Mouse (Mus musculus) spleen, postnatal 36 days (tissue): ENCODE results near the gene Vsig10.
"Not testable (repeated sequence)": the region's sequence is repeated elsewhere in the genome, so short reads cannot be mapped to it uniquely, and the experiment has no call there.

ENCODE experiments used
- DNase-seq, 2 experiments: peaks; one replicate each; pipeline ENCODE4 v3.0.0; 2022; ENCODE audit warnings: low spot score in 2 of 2, mixed read lengths in 1 of 2

The Vsig10 gene

GRCm38 (mm10) chr5:117318741-117319629 lies at the start of gene Vsig10:
TSS of gene Vsig10 (plus strand) at chr5:117319083.
- DNase-seq, result peak; percentile 40 to 46

DNA sequence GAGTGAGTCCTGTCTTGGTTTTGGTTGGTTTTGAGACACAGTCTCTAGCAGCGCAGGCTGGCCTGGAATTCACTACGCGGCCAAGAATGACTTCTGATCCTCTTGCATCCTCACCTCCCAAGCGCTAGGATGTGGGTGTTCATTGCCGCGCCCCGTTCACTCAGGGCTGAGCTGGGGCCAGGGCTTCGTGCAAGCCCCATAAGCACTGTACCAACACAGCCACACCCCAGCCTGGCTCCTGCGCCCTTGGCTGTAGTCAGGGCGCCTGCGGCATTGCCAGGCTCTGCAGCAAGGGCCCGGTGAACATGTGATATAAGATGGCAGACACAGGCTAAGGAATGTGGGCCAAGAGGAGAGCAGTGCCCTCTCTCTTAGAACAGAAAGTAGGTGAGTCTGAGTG lies 49.5 kb upstream of the Vsig10 start:
- no peak for DNase-seq

DNA sequence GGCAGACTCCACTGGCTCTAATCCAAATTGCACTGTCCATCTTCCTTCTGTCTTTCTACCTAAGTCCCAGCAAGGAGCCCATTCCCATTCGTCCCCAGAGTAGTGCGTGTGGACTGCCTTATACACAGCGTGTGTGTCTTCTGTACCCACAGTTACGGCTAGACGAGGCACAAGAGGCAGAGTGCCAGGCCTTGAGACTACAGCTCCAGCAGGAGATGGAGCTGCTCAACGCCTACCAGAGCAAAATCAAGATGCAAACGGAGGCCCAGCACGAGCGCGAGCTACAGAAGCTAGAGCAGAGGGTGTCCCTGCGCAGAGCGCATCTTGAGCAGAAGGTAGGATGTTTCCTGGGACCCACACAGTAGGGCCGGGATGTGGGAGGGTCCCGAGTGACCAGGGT lies 46.9 kb upstream of the Vsig10 start:
- DNase-seq, result no peak

DNA sequence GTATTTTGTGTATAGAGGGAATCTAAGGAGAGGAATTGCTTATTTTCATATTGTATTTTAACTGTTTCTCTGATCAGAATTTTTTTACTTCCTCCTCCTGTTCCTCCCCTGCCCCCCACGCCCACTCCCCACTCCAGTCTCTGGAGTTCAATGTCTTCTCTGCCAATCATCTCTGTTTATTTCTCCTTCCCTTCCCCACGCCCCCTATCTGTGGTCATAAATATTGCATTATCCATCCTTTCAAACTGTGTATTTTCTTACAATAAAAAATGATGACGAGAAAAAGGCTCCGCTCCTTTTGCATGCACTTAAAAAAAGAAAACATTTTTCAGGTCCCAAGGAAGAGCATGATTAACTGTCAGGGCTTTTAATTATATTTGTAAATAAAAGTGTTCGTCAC lies 44.1 kb upstream of the Vsig10 start:
- DNase-seq, result no peak

DNA sequence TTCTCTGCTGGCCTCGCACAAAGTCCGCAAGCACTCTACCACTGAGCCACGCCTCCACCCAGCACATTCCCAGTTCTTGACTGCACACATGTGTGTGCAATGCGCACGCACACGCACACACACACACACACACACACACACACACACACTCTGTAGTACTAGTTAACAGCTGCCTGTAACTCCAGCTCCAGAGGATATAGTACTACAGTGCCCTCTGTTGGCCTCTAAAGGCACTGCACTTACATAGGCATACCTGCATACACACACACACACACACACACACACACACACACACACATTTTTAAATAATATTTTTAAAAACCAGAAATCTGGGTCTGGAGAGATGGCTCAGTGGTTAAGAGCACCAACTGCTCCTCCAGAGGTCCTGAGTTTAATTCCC lies 41.1 kb upstream of the Vsig10 start:
- no peak for DNase-seq

- DNase-seq, result no peak
These were observed 39.8 kb upstream of the Vsig10 start for GRCm38 (mm10) chr5:117278809-117279668.

GRCm38 (mm10) chr5:117279669-117280050 lies 39.2 kb upstream of the Vsig10 start:
- DNase-seq, result no peak

DNA sequence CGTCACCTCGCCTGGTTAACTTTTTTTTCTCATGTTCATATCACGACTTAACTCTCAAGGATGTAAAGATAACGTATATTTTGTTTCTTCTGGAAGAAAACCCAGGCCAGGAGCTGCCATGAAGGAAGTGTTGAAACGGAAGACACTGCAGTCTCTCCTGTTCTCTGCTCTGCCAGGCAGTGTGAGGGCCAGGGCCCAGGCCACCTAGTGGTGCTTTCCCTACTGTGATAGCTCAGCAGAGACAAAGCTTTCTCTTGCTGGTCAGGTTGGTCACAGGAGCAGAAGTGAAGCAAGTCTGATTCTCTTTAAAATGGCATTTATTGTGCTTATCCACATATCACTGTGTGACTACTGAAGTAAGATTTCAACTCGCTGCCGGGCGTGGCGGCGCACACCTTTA lies 37.3 kb upstream of the Vsig10 start:
- no peak for DNase-seq

DNA sequence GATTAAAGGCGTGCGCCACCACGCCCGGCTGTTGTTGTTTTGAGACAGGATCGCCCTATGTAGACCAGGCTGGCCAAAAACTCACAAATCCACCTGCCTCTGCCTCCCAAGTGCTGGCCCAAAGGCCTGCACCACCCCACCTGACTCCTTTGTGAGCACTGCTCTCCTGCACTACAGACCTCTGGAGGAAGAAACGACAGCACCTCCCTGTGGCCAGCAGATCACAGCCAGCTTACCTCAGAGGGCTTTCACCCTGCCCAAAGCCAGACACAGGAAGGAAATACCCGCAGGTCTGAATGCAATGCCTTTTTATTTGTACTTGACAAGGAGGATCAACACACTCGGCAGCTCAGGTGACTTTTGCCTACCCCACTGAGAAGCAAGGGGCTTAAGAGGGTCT lies 36.5 kb upstream of the Vsig10 start:
- DNase-seq, result no peak

- no peak for DNase-seq
These were observed 34.9 kb upstream of the Vsig10 start for GRCm38 (mm10) chr5:117284029-117284428.

- no peak for DNase-seq
These were observed 34.2 kb upstream of the Vsig10 start for GRCm38 (mm10) chr5:117284682-117285081.

DNA sequence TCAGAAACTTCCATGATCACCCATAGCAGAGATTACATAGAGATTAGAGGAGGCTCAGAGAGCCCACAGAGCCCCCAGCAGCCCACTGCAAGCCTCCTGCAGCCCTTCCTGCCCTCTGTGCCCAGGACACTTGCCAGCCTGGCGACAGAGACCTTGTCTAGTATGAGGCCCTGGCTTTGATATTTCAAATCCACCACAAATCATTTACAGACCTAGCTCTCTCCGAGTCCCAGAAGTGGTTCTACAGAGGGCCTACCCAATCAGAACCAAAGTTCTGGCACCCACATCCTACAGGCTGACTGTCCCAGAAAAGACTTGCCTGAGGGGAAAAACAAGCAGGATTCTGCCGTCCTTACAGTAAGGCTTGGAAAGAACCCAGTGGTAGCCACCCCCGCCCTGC lies 33.6 kb upstream of the Vsig10 start:
- no peak for DNase-seq

DNA sequence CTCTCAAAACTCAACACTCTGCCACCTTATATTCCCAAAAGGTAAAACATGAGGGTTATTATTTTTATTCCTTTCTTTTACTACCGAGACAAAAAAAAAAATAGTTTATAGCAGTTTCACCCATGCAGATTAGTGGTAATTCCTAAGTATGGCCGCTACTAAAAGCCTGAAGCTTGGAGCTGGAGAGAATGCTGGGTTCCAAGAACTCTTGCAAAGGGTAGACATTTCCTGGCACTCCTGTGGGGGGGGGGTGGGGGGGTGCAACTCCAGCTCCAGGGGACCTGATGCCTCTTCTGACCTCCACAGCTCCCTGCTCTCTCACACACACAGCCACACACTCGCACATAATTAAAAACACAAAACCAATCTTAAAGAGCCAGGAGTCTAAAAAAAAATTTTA lies 32.6 kb upstream of the Vsig10 start:
- no peak for DNase-seq

- peak; percentile 94 to 95 for DNase-seq
These were observed 31.8 kb upstream of the Vsig10 start, which contains the start of gene Pebp1 for GRCm38 (mm10) chr5:117286831-117287822. TSS of gene Pebp1 (minus strand) at chr5:117287625.

- DNase-seq, result no peak
These were observed 29.2 kb upstream of the Vsig10 start for GRCm38 (mm10) chr5:117289646-117290045.

DNA sequence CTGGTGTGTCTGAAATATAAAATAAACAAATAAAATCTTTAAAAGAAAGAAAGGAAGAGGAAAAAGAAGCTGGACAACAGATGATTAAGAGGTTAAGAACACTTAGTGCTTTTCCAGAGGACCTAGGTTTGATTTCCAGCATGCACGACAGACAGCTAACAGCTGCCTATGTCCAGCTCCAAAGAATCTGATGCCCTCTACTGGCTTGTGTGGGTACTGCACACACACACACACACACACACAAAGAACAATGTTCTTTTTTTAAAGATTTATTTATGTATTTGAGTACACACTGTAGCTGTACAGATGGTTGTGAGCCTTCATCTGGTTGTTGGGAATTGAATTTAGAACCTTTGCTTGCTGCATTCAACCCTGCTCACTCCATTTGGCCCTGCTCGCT lies 28.8 kb upstream of the Vsig10 start:
- DNase-seq, result no peak

GRCm38 (mm10) chr5:117291312-117291711 lies 27.6 kb upstream of the Vsig10 start:
- DNase-seq, result no peak

- DNase-seq, result no peak
These were observed 26.3 kb upstream of the Vsig10 start for GRCm38 (mm10) chr5:117292547-117292946.

- not testable (repeated sequence) for DNase-seq
These were observed 25.1 kb upstream of the Vsig10 start for GRCm38 (mm10) chr5:117293776-117294175.

DNA sequence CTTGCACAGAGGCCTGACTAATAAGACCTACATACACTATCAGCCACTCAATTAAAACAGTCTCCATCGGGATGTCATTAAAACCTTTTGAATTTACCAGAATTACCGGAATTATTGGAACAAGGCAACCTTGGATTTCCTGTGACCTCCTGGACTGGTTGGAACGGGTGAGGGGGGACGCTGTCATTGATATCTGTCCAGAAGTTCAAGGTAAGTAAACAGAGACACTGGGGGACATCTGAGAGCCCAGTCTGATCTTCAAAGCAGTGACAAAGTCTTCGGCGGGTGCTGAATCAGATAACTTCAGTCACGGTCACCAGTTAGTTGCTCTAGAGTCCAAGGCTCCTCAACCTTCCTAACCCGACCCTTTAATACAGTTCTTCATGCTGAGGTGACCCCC lies 23.9 kb upstream of the Vsig10 start:
- DNase-seq, result no peak

DNA sequence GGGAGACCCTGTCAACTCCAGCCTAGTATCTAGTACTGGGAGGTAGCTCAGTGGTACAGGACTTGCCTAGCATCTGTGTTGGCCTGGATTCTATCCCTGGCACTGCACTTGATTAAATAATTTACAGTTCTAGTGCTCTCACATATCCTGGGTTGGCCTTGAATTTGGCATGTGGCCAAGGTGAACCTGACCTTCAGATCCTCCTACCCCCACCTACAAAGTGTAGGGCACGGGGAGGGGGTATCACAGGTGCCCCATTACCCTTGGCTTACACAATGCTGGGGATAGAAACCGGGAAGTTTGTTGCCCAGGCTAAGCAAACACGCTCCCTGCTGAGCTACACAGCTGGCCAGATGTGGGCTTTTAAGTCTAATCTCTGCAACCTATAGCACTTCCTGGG lies 16.0 kb upstream of the Vsig10 start:
- DNase-seq, result no peak
